Mouse (Mus musculus) 3134 (cell line): ENCODE measurements around the gene Rps26.

Source experiments
- DNase-seq: peaks from one replicate; pipeline ENCODE4 v3.0.0-alpha.2; 2011; ENCODE audit warnings: low spot score; ENCODE audit not compliant: insufficient read length; ENCODE audit errors: extremely low read depth

Rps26 gene

DNA sequence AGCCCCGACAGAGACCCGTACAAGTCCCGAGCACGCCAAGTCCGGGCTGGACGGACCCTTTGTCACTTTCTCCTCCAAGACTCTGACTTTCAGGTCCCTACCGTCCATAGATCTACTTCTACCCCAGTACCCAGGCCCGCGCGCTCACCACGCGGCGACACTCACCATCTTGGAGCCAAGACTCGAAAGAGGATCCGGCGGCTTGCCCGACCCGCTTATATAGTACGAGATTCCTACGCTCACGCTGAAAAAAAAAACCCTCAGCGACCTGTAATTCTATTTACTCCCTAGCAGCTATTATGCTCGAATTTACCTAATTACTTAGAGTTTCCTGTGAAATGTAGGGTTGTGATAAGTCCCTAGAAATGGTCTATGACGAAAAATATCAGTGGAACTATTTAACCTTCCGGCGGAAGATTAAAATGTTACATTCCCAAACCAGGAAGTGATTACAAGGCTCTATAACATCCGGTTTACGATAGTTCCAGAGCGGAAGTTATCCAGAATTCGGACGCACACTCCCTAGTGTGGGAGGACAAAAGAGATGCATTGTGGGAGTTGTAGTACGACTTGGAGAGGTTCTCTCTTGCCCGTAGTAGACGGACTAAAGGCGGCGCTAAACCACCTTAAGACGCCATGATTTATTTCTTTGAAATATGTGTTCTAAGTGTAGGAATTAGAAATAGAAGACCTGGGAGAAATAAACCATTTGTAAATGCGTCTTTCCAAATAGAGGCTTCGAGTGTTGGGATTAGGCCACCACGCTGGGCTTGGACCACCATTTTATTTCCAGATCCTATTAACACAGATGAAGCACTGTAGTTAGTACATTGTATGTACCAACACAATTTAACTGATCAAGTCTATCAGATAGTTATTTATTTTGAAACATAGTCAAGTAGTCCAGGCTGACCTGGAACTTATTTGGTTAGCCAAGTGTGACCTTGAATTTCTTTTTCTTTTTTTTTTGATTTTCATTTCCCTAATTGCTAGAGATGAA lies at the start of gene Rps26:
TSS of gene Rps26 (minus strand) at position 437 of the 1,000 bp plus-strand sequence.
- peak; percentile 83 for DNase-seq

DNA sequence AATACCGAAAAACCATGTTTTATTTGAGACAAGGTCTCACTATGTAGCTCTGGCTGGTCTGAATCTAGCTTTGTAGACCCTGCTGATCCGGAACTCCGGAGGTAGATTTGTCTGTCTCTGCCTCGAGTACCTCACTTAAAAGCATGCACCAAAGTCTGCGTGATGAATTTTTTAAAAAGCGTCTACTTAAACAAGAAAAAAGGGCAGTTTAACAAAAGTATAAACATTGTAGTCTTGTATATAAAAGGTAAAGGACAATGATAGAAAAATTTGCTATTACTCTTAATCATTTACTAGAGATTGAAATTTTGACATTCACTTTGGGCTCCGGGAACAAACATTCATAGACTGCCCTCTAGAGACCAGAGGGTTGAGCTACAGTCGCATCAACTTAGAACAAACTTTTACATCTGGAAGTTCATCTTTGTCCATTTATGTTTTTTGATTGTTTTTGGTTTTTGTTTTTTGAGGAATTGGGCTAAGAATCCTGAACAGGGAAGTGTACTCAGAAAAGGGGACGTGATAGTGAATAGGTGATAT lies 48.0 kb upstream of the Rps26 start:
- no peak for DNase-seq

DNA sequence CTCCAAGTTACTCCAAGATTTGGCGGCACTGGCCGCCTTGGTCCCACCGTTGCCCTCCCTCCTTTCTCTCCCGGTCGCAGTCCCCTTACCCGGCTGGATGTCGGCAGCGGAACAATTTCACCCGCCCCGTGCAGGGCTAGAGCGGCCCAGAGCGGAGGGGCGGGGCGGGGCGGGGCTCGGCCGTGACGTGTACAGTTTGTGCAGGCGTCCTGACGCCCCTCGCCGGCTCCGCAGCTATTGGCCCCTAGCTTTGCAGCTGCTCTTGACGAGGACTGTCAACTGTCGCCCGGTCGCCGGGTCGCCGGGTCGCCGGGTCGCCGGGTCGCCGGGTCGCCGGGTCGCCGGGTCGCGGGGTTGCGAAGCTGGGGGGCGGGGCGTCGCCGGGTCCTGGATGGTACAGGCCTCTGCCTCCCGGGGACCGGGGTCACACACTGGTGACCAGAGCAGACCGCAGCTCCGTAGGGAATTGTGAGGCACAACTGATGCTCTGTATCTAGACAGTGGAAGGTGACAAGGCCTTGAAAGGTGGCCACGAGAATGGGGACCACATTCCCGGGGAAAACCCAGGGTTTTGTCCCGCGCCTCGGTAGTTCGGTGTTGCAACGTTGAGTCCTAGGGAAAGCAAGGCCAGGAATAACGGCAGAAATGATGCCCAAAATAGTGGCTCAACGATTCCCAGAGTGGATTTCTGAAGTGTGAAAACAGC lies 47.4 kb upstream of the Rps26 start, which contains the start of gene Suox:
TSS of gene Suox (minus strand) at position 311 of the 706 bp plus-strand sequence.
- peak; percentile 84 for DNase-seq

DNA sequence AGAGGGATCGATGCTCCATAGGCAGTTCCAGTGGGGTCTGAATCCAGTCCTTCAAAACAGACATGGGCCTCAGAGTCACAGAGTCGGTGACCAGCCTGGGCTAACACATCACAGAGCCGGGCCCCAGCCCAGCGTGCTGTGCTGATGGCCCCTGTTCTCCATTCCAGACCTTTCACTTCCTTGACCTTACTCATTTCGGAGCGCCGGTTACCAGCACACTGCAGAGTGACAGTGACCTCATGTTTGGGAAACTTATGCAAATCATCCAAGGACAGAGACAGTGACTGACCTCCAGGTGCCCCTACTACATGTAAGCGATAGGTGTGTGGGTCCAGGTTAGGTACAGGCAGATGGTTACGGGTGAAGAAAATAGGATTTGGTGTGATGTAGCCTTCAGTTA lies 44.6 kb upstream of the Rps26 start:
- DNase-seq: no peak

DNA sequence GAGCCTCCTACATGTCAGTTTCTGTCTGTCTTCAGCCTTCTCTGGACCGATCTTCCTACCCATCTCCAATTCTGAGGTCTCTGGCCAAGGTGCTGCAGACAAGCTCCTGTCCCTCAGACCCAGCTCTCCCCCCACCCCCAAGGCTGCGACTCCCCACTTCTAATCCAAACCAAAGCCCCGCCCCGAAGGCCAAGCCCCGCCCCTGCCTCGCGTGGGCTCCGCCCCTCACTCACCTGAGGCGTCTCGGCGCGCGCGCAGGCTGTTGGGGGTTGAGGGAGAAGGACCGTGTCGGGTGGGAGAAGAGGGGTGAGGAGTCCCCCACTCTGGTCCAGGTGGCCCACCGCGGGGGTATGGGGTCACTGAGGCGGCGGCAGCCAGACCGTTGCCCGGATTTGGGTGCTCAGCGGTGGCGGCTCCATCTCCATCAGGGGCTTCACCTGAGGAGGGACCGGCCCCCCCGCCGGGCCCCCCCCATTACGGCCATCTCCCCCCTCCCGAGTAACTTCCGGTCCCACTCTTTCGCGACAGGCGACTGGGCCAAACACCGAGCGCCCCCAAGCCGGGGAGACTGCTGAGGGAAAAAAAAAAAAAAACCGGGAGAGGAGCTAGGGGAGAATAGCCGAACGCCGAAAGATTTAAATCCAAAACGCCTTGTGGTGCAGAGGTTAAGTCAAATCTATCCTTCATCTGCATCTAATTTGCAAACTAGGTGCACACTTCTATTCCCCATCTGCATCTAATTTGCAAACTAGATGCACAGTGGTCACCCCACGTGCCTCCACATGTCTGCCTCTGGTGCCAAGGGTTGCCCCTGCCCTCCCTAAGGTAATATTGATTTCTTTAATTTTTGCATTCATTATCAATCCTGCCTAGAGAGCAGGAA lies 42.5 kb upstream of the Rps26 start:
- no peak for DNase-seq

DNA sequence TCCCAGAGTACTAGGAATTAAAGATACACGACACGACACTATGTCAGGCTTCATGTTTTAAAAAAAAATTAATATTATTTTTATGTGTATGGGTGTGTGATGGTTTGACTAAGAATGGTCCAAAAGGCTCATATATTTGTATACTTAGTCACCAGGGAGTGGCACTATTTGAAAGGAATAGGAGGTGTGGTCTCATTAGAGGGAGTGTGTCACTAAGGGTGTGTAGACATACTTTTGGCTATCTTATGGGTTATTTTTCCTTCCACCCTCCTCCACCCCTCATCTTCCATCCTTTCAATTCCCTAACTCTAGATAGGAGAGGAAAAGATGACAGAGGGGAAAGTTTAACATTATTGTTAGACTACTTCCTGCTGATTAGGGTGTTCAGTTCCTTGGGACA lies 39.3 kb upstream of the Rps26 start:
- DNase-seq: no peak

DNA sequence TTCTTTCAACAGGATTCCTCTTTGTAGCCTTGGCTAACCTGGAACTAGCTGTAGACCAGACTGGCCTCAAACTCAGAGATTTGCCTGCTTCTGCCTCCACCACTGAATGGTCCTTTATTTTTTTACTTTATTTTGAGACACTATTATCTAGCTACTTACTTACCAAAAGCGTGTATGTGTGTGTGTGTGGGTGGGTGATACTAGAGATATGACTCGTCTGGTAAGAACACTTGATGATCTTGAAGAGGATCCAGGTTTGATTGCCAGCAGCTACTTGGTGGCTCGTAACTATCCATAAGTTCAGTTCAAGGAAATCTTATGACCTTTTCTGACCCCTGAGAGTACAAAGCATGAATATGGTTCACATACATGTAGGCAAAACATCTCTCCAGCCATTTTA lies 38.8 kb upstream of the Rps26 start:
- no peak for DNase-seq

DNA sequence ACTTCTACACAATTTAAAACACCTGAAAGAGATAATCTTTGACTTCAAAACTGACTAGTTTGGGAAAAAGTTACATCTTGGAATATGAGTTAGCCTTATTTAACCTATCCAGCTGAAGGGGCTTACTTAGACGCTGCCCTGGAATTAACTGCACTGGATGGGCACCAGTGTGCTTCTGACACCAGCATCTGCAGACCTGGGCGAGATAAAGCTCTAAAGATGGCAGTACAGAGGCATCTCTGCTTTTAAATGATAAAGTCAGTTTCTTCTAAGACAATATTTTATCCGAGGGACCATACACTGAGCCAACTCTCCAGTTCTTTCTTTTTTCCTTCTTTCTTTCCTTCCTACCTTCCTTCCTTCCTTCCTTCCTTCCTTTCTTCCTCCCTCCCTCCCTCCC lies 38.3 kb upstream of the Rps26 start:
- DNase-seq: no peak

DNA sequence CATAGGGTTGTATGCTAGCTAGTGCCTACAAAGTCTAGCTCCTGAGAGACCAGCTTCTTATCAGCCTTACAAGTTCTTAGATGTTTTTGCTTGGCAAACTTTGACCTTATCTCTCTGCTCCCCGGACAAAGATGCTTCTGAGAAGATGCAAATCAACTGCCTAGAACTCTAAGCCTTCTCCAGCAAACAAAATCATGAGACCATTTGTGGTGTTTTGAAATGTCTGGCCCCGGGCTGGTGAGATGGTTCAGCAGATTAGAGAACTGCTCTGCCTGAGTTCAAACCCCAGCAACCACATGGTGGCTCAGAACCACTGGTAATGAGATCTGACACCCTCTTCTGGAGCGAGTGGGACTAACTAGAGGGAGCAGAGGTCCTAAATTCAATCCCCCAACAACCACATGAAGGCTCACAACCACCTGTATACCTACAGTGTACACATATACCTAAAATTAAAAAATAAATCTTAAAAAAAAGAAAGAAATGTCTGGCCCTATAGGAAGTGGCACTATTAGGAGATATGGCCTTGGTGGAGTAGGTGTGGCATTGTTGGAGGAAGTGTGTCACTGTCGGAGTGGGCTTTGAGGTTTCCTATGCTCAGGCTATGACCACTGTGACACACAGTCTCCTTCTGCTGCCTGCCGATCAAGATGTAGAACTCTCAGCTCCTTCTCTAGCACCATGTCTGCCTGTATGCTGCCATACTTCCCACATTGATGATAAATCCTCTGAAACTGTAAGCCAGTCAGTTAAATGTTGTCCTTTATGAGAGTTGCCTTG lies 37.1 kb upstream of the Rps26 start:
- DNase-seq: no peak

DNA sequence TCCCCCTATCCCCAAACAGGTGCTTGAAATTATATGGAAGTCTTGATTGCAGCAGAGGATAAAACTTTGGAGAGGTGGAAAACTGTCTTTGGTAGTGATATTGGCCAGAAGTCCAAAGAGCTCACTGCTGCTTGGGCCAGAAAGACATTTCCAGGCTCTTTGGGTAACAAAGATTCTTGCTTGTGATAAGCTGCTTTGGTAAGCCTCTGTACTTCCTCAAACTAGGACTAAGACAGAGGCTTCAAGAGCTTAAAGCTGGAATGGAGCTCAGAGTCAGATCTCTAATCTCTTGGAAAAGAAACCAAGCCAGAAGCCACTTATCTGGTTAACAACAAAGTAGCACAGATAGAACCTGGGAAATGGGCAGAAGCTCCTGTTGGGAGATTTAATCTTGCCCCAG lies 35.9 kb upstream of the Rps26 start:
- no peak for DNase-seq

DNA sequence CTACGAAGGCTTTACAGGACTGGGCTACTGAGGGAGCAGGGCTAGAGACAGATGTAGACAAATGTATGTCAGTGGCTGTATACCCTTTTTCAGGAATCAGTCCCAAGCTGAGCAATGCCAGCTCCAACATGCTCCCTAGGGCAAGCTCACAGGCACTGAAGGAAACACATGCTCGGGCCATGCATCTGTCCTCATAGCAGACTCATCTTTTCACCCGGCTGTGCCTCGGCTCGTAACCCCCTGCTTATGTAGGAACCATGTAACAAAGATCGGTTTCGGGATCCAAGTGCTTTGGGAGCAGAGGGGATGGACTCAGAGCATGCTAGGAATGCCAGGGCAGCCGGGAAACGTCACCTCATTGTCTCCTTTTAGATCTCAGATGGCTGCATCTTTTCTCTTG lies 32.9 kb upstream of the Rps26 start:
- DNase-seq: no peak

DNA sequence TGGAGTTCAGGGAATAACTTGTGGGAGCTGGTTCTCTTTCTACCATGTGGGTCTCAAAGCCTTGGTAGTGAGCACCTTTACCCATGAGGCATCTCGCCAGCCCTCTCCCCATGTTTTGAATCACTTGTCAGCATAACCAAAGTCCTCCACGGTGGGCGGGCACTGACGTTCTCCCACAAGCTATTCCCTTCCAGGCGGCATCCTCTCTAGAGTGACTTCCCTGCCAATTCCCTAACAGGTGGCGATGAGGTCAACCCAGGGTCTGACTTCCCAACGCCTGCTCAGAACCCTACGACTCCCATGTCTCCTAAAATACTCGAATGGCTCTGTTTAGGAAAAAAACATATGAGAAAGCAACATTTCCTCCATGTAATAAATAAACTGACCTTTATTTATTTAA lies 31.3 kb upstream of the Rps26 start:
- no peak for DNase-seq

DNA sequence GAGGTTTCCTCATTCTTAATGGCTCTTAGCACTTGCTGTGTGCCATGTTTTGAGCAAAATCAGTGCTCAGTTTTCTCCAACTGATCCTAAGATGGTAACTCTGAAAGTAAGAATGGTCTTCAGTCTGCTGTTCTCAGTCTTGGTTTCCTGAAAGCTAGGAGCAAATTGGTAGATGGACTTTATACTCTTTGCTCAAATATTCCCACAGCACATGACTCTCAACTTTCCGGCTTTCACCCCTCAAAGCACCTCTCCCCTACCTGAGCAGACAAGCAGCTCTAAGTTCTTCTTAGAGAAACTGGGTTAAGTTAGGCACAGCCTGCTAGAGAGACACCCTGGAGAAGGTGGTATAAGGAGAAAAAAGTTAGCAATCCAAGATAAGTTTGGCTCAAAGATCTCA lies 30.2 kb upstream of the Rps26 start:
- no peak for DNase-seq

DNA sequence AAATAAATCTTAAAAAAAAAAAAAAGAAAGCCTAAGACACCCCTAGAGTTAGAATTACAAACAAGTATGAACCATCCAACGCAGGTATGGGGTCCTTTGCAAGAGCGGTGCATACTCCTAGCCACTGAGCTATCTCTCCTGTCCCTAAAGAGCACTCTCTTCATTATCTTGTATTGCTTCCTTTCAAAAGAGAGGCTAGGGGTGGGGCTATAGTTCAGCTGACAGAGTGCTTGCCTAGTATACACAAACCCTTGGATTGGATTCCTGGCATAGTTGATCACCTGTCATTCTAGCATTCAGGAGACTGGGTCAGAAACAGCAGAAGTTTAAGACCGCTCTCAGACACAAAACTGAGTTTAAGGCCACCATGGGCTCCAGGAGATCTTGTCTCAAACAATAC lies 28.7 kb upstream of the Rps26 start:
- no peak for DNase-seq

DNA sequence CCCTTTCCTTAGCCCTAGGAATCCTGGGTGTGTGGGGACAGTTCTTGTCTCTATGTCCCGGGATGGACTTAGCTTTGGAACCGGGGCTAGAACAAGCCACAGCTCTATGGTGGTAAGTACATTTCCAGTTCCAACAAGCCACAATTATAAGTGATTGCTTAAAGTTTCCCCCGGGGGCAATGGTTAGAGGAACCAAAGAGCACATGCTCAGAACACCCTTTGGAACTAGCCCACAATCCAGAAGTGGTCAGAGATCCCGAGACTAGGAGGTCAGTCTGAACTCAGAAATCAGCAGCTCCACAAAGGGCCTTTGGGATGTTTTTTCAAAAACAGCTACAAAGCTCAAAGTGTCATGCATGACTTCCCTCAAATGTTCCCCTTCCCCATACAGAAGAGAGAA lies 27.3 kb upstream of the Rps26 start:
- DNase-seq: no peak

DNA sequence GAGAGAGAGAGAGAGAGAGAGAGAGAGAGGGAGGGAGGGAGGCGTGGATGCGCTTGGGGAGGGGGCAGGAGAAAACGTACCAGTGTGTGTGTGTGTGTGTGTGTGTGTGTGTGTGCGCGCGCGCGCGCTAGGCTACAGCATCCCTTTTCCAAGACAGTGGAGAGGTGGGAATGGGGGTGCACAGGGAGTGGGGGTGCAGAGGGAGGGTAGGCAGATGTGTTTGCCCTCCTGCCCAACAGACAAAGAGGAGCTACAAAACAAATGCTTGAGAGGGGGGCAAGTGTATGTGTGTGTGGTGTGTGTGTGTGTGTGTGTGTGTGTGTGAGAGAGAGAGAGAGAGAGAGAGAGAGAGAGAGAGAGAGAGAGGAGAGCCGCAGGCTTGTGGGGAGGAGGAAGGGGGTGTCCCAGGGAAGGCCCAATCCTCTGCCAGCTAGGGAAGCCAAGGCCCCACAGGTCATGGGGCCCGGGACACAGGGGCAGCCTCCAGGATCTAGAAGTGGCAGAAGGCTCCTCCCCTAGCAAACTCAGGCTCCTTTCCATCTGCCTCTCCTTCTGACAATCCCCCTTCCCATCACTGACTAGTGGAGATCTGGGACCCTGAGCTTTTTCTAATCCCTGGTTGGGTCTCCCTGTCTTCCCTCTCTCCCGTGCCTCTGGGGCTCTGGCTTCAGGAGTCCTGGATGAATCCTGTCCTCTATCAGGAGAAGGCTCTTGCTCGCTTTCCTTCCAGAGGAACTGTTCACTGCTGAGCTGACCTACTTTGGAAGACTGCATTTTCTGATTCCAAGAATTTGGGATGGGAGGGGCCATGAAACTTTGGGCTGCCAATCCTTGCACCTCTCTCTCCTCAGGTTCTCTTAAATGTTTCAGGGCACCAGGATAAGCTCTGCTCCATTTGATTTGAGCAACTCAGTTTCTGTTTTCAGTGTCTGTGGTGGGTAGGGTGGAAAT lies 19.9 kb upstream of the Rps26 start:
- DNase-seq: no peak

DNA sequence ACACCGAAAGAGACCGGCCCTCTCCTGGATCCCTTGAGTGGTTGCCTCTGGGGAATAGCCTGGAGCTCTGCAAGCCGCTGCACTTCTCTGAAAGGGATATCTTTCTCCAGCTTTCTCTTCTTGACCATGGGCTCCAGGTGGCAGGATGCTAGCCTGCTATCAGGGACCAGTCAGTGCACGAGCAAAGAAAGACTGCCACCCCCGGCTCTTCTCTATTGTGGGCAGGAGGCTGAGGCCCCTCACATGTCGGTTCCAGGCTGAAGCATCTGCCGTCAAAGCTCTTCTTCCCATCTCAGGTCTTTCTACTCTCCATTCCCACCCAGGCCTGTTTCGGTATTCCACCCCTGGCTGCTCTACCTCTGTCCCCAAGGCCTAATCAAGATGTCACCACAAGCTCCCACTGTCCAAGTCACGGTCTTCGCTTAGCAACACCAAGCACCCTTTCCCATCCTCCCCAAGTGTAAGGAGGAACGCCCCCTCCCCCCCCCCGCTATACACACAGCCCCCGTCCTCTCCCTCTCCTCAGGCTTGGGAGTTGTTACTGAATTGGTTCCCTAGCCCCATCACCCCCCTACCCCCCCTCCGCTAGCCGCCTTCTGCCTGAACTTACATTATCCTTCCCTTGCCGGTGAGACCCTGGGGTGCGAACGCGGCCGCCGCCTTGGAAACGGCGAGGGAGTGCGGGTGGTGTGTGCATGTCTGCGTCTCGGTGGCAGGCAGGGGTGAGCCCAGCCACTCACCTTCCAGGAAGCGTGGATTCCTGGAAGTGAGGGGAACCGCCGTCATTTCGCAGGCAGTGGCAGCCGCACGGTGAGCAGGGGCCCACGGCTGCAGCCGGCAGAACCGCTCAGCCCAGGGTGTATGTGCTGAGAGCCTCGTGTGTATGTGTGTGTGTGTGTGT lies 18.8 kb upstream of the Rps26 start, which contains the start of gene Ikzf4:
TSS of gene Ikzf4 (minus strand) at position 881 of the 901 bp plus-strand sequence.
- no peak for DNase-seq

DNA sequence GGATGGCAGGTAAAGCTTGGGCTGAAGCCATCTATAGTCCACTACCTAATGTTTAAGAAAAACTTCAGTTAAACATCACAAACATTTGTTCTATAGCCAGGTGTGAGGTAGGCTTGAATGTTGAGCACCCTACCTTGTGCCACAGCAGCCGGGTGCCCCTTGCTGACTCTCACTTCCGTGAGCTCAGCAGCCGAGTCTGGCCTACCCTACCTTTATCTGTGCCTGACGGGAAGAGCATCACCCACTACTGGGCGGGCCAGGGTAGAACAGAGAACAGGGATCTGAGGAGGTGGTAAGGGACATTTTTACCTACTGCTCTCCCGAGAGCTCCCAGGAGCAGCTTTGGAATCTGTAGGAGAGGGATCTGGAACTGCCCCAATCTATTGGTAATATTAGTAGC lies 16.2 kb upstream of the Rps26 start:
- no peak for DNase-seq
